Mouse (Mus musculus) adrenal gland, adult 2 months (tissue): Measurements from ENCODE around the gene Serac1. TPM values are rescaled to one million over a fixed set of nuclear protein-coding genes. Genes with fewer than 3 reads are reported as not detected.
A peak's percentile ranks its signal among the peaks of the same experiment; 100 is the strongest.
"Not testable (repeated sequence)": the region's sequence is repeated elsewhere in the genome, so short reads cannot be mapped to it uniquely, and the experiment has no call there.

Experiments used
- DNase-seq: peaks from one replicate; pipeline ENCODE4 v3.0.0; 2021
- polyA plus RNA-seq: library from polyadenylated mRNA; depleted of rRNA; stranded (reverse); fragments of >200 nt; gene quantifications from 2 replicates; pipeline ENCODE4 v1.2.3, GENCODE M21; 2012
- total RNA-seq, 2 experiments: library from RNA; stranded (reverse); gene quantifications; 2 replicates each; pipeline ENCODE4 v1.2.3; 2021

Serac1 gene
- total and polyA plus RNA-seq, 3 experiments = 4.9 to 6.9 (median 5.3) TPM

GRCm38 (mm10) chr17:6066021-6066420 lies 13.5 kb downstream of the Serac1 start:
- peak; percentile 69 for DNase-seq

- no peak for DNase-seq
Measured at GRCm38 (mm10) chr17:6063532-6063931, 16.0 kb downstream of the Serac1 start.

DNA sequence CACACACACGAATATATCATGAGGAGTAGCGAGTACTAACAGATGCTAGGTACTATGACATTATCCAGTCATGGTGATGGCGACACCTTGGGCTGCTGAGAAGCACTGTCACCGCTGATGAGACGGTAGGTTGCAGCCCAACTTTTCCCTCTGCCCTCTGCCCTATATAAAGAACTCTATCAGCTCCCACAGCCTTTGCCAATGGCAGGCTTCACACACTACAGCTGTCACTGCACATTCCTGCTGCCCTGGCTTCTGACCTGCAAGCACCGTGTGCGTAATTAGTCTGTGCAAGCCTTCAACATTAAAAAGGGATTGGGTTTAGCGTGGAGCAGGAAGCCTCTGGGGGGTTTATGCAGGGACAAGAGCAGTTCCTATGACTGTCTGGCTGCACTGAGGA lies 16.7 kb downstream of the Serac1 start:
- no peak for DNase-seq

DNA sequence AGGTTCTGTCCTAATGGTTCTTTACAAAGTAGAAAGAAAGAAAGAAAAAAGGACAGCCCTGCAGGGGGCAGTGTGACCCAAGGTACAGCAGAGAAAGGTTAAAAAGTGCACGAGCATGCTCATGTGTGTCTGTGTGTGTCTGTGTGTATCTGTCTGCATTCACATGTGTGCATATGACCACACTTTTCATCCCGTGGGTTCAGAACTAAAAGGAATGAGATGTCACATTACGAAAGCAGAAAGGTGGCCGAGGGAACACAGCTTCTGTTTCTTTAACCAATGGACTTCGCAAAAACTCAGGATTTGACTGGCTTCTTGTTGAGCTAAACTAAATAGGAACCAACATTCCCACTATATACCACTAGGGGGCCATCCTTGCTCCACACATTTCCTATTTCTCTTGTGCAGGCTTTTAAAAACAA lies 24.6 kb downstream of the Serac1 start:
- DNase-seq = peak; percentile 66

DNA sequence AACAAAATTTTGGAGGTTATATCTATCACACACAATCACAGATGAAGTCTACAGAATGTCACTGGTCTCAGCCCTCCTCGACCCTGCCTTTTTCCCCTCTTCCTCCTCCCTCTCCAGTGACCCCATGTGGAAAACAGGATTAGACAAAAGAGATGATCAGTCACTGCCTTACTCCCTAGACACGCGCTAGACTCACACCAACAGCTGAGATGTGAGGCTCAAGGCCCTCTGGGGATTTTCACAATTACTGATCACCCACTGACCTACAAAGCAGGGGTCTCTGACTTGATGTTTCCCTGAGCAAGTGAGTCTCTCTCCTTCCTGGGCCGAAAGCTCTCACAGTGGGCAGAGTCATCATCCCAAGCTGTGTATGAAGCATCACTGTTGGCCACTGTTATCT lies 26.7 kb downstream of the Serac1 start:
- DNase-seq = no peak

DNA sequence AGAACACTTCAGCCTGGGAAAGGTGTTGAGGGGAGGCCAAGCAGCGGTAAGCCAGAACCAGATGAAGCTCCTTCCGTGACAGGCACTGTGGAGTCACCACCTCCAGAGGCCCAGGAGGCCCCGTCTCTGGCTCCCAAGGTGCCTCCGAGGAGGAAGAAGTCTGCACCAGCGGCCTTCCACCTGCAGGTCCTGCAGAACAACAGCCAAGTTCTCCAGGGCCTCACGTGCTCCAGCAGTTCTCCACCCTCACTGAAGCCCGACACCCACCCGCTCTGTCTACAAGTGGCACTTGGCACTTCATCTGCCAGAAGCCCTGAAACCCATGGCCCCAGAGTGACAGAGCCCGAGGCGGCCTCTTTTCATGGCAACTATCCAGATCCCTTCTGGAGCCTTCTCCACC lies 42.0 kb downstream of the Serac1 start:
- no peak for DNase-seq

GRCm38 (mm10) chr17:6036872-6037271 lies 42.7 kb downstream of the Serac1 start:
- no peak for DNase-seq

- no peak for DNase-seq
Measured at GRCm38 (mm10) chr17:6036458-6036857, 43.1 kb downstream of the Serac1 start.

DNA sequence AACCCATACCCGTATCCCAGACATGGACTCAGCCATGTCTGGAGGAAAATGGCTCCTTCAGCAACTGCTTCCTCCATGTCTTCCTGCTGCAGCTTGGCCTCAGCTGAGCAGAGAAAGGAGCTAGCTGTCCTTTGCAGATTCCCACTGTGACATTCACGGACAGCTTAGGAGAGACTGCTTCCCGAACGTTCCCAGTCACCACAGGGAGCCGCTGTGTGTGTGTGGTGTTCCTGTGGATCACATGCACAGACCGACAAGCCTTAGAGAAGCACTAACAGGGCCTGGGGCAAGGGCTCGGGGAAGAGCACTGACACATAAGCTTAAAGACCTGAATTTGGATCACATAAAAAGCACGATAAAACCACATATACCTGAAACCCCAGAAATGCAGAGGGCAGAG lies 43.9 kb downstream of the Serac1 start:
- no peak for DNase-seq

GRCm38 (mm10) chr17:6025831-6026230 lies 53.7 kb downstream of the Serac1 start:
- DNase-seq = no peak

- not testable (repeated sequence) for DNase-seq
Measured at GRCm38 (mm10) chr17:6021374-6021789, 58.2 kb downstream of the Serac1 start.

- no peak for DNase-seq
Measured at GRCm38 (mm10) chr17:6020636-6021035, 58.9 kb downstream of the Serac1 start.

GRCm38 (mm10) chr17:6019776-6020175 lies 59.8 kb downstream of the Serac1 start:
- DNase-seq = peak; percentile 68

DNA sequence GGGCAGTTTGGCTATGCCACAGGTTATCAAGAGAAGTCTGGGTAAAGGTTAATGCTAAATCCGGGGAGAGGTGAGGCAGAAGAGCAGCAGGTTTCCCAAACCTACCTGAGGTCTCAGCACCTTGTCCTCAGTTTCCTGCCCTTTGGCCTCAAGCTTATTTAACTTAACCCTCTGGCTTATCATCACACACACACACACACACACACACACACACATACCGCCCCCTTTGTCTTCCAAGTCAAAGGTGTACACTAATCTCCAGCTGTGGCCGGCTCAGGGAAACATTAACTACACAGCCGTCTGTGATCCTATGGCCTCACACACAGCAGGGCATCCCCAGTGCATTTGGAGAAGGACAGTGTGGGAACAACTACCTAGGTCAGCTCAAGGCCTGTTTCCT lies 61.2 kb downstream of the Serac1 start:
- no peak for DNase-seq

DNA sequence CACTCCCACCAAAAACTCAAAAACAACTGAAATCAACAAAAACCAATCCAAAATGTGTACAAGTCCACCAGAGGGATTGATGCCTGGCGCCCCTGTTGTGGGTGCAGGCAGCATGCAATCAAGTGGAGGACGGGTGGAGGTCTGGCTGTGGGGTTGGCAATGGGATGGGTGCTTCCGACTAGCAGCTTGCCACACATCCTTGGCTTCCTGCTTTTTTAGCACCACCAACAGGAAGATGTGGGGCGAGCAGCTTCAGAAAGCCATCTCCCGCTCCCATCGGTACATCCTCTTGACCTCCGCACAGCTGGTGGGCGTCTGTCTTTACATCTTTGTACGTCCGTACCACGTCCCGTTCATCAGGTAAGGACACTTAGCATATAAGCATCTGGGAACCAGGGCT lies 62.3 kb downstream of the Serac1 start:
- no peak for DNase-seq

DNA sequence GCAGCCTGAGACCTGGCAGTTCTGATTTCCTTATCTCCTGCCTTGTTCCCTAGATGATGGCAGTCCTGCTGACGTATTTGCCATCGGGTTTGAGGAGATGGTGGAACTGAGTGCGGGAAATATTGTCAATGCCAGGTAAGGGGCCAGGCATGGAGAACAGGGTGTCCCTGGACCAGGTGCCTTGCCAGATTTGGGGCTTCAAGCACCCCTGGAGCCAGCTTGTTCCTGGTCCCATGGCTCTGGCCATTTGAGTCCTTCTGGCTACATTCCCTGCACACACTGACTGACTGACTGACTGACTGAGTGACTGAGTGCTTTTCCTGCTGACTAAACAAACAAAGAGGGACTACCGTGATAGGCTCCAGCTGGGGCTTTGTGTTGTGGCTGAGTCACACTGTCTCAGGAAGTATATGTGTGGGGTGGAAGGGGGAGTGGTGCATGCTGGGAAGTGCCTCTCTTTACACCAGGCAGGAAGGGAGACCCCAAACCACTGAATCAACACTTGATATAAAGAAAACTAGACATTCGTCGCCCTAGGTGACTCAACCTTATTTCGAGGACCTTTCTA lies 63.2 kb downstream of the Serac1 start:
- DNase-seq = no peak

DNA sequence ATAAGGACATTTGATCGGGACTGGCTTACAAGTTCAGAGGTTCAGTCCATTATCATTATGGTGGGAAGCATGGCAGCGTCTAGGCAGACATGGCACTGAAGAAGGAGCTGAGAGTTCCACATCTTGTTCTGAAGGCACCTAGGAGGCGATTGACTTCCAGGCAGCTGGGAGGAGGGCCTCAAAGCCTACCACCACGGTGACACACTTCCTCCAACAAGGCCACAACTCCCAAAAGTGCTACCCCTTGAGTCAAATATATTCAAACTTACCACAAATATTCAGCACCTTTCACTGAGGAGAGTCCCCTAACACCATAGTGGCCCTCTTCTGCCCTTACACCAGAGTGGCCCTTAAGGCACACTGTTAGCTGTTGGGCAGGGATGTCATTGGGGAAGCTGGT lies 64.6 kb downstream of the Serac1 start:
- no peak for DNase-seq

GRCm38 (mm10) chr17:6013079-6013478 lies 66.5 kb downstream of the Serac1 start:
- DNase-seq = no peak

DNA sequence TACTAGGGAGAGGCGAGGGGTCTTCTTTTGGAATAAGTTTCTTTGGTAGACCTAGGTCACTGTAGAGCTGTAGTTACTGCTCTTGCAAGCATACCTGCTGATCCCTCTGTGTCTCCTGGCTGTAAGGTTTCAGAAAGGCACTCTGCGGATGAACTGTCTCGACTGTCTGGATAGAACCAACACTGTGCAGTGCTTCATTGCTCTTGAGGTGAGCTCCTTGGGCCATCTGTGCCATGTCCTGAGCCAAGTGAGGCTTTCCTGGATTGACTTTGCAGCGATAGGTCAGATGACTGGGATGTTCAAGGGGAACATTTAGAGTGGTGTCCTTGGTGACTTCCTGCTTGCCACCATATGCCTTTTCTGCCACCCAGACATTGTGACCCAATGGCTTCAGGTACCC lies 69.9 kb downstream of the Serac1 start:
- DNase-seq = no peak

- DNase-seq = no peak
Measured at GRCm38 (mm10) chr17:6008590-6008989, 71.0 kb downstream of the Serac1 start.

DNA sequence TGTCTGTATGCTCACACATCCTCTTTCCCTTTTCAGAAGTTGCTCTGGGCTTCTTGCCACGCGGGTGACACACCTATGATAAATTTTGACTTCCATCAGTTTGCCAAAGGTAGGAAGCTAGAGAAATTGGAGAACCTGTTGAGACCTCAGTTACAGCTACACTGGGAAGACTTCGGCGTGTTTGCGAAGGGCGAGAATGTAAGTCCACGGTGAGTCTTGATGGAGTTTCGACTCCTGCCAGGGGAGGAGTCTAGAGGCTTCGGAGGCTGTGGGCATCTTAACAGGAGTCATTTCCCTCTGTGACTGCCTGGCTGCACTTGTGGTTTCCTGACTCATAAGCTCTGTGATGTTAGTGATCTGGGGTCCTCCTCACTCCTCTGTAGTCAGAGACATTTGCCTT lies 71.6 kb downstream of the Serac1 start:
- DNase-seq = no peak

GRCm38 (mm10) chr17:6007101-6007780 lies 72.3 kb downstream of the Serac1 start:
- no peak for DNase-seq

GRCm38 (mm10) chr17:6005638-6006471 lies 73.7 kb downstream of the Serac1 start:
- peak; percentile 68 for DNase-seq
